Mouse (Mus musculus) CH12.LX (cell line): Measurements from ENCODE around the gene Rprd1b. TPM values are rescaled to one million over a fixed set of nuclear protein-coding genes. Genes with fewer than 3 reads are reported as not detected.

Experiments used
- DNase-seq: peaks from one replicate; pipeline ENCODE4 v3.0.0-alpha.2; 2013; ENCODE audit errors: extremely low read depth
- H3K27ac ChIP-seq: 2 replicates; pipeline ENCODE4 v1.5.1; 2012; ENCODE audit warnings: low read depth, mild to moderate bottlenecking, control low read depth, moderate library complexity; ENCODE audit not compliant: insufficient read depth
- H3K27me3 ChIP-seq: replicated peaks from 2 replicates; pipeline ENCODE3; 2012; ENCODE audit warnings: inconsistent platforms
- H3K36me3 ChIP-seq, 2 experiments: replicated peaks in 1 of 2; 2 replicates each; pipeline versions ENCODE3 to v1.6.1; 2012; ENCODE audit warnings: inconsistent platforms in 1 of 2, low read length in 1 of 2, mild to moderate bottlenecking in 1 of 2, mixed read lengths in 1 of 2, moderate library complexity in 1 of 2; ENCODE audit not compliant: control insufficient read depth in 1 of 2, insufficient read depth in 1 of 2
- H3K4me1 ChIP-seq, 2 experiments: 2 replicates each; pipeline ENCODE4 v1.6.1; 2012; ENCODE audit warnings: inconsistent platforms in 1 of 2, moderate library complexity in 1 of 2; ENCODE audit not compliant: insufficient read depth in 2 of 2, control insufficient read depth in 1 of 2
- H3K4me2 ChIP-seq: 2 replicates; pipeline ENCODE4 v1.6.1; 2012; ENCODE audit warnings: low read depth, mild to moderate bottlenecking, control low read depth; ENCODE audit not compliant: poor library complexity, insufficient read depth, severe bottlenecking
- H3K4me3 ChIP-seq, 3 experiments: fragments of 150-350 bp in 1 of 3; sonication (generic) in 1 of 3; replicated peaks in 1 of 3; 2 replicates each; pipeline versions ENCODE3 to v1.5.1; 2011 to 2012; ENCODE audit warnings: low read depth in 2 of 3, low read length in 2 of 3, mild to moderate bottlenecking in 2 of 3, moderate library complexity in 2 of 3, control low read depth in 1 of 3, improper control_type of control experiment in 1 of 3, inconsistent platforms in 1 of 3, mixed read lengths in 1 of 3; ENCODE audit not compliant: poor library complexity in 1 of 3
- H3K79me2 ChIP-seq: replicated peaks from 2 replicates; pipeline ENCODE4 v1.6.1; 2012; ENCODE audit warnings: mild to moderate bottlenecking, moderate library complexity; ENCODE audit not compliant: control insufficient read depth, poor library complexity, insufficient read depth, severe bottlenecking; ENCODE audit errors: extremely low read depth
- H3K9ac ChIP-seq: 2 replicates; pipeline ENCODE4 v1.6.1; 2012; ENCODE audit warnings: low read depth, mild to moderate bottlenecking, control low read depth, moderate library complexity; ENCODE audit not compliant: insufficient read depth
- H3K9me3 ChIP-seq: replicated peaks from 2 replicates; pipeline ENCODE3; 2012; ENCODE audit warnings: low read length, inconsistent platforms, mixed read lengths
- BHLHE40 ChIP-seq: IDR thresholded peaks from 2 replicates; pipeline ENCODE4 v1.6.1; 2011; ENCODE audit warnings: mild to moderate bottlenecking, low read depth, low read length, improper control_type of control experiment
- CTCF ChIP-seq, 2 experiments: IDR thresholded peaks in 1 of 2; conservative IDR thresholded peaks in 1 of 2; 2 replicates each; pipeline ENCODE4 v1.5.1; 2011 to 2012; ENCODE audit warnings: low read depth in 2 of 2, low read length in 2 of 2, improper control_type of control experiment in 1 of 2, inconsistent platforms in 1 of 2, mild to moderate bottlenecking in 1 of 2, moderate library complexity in 1 of 2
- EP300 ChIP-seq: IDR thresholded peaks from 2 replicates; pipeline ENCODE4 v1.6.1; 2011; ENCODE audit warnings: low read length, improper control_type of control experiment
- ETS1 ChIP-seq: conservative IDR thresholded peaks from 2 replicates; pipeline ENCODE4 v1.6.1; 2012; ENCODE audit warnings: low read depth, mild to moderate bottlenecking, inconsistent platforms, low read length, improper control_type of control experiment, moderate library complexity
- GABPA ChIP-seq: IDR thresholded peaks from 2 replicates; pipeline ENCODE4 v1.6.1; 2012; ENCODE audit warnings: low read depth, low read length, improper control_type of control experiment, inconsistent platforms; ENCODE audit not compliant: insufficient replicate concordance
- JUN ChIP-seq: IDR thresholded peaks from 2 replicates; pipeline ENCODE4 v1.6.1; 2011; ENCODE audit warnings: low read depth, mild to moderate bottlenecking, low read length, improper control_type of control experiment, moderate library complexity; ENCODE audit not compliant: insufficient read depth
- JUND ChIP-seq: conservative IDR thresholded peaks from 2 replicates; pipeline ENCODE4 v1.6.1; 2011; ENCODE audit warnings: low read depth, low read length, improper control_type of control experiment
- MAX ChIP-seq: IDR thresholded peaks from 2 replicates; pipeline ENCODE4 v1.6.1; 2011; ENCODE audit warnings: low read length, improper control_type of control experiment
- MXI1 ChIP-seq: IDR thresholded peaks from 2 replicates; pipeline ENCODE4 v1.6.1; 2011; ENCODE audit warnings: mild to moderate bottlenecking, low read depth, low read length, improper control_type of control experiment
- MYC ChIP-seq: IDR thresholded peaks from 2 replicates; pipeline ENCODE4 v1.6.1; 2011; ENCODE audit warnings: low read depth, mild to moderate bottlenecking, improper control_type of control experiment, low read length
- NELFE ChIP-seq: IDR thresholded peaks from 2 replicates; pipeline ENCODE4 v1.6.1; 2011; ENCODE audit warnings: low read depth, low read length, improper control_type of control experiment
- NRF1 ChIP-seq: IDR thresholded peaks from 2 replicates; pipeline ENCODE4 v1.6.1; 2014; ENCODE audit warnings: low read depth, mild to moderate bottlenecking, inconsistent platforms, low read length, improper control_type of control experiment, moderate library complexity
- POLR2AphosphoS2 ChIP-seq: IDR thresholded peaks from 2 replicates; pipeline ENCODE4 v1.6.1; 2011; ENCODE audit warnings: low read depth, low read length, improper control_type of control experiment
- SMC3 ChIP-seq: IDR thresholded peaks from 2 replicates; pipeline ENCODE4 v1.6.1; 2011; ENCODE audit warnings: low read depth, low read length, improper control_type of control experiment
- TBP ChIP-seq: conservative IDR thresholded peaks from 2 replicates; pipeline ENCODE4 v1.6.1; 2011; ENCODE audit warnings: low read depth, low read length, improper control_type of control experiment
- TCF12 ChIP-seq: IDR thresholded peaks from 2 replicates; pipeline ENCODE4 v1.6.1; 2014; ENCODE audit warnings: low read depth, mild to moderate bottlenecking, inconsistent platforms, low read length, improper control_type of control experiment
- UBTF ChIP-seq: IDR thresholded peaks from 2 replicates; pipeline ENCODE4 v1.6.1; 2012; ENCODE audit warnings: low read depth, mild to moderate bottlenecking, inconsistent platforms, low read length, improper control_type of control experiment, moderate library complexity
- USF1 ChIP-seq: IDR thresholded peaks from 2 replicates; pipeline ENCODE4 v1.6.1; 2014; ENCODE audit warnings: low read depth, mild to moderate bottlenecking, inconsistent platforms, low read length, improper control_type of control experiment
- USF2 ChIP-seq: conservative IDR thresholded peaks from 2 replicates; pipeline ENCODE4 v1.6.1; 2011; ENCODE audit warnings: low read depth, low read length, improper control_type of control experiment
- ZC3H11A ChIP-seq: IDR thresholded peaks from 2 replicates; pipeline ENCODE4 v1.6.1; 2012; ENCODE audit warnings: low read depth, mild to moderate bottlenecking, inconsistent platforms, low read length, improper control_type of control experiment
- ZNF384 ChIP-seq: IDR thresholded peaks from 2 replicates; pipeline ENCODE4 v1.6.1; 2012; ENCODE audit warnings: low read depth, low read length, improper control_type of control experiment, inconsistent platforms
- dilution Hi-C: fragments of 300-500 bp; cut with MboI; formaldehyde crosslinking; loops from 2 replicates; pipeline ENCODE4 v1.14.3; 2020; ENCODE audit warnings: low sequenced_read_pairs; ENCODE audit not compliant: extremely low pct_unique_long_range_greater_than_20kb, extremely low pct_ligation_motif_present
- in situ Hi-C: fragments of 300-500 bp; cut with MboI; formaldehyde crosslinking; loops from 3 replicates; pipeline ENCODE4 v1.14.3; 2019; ENCODE audit warnings: low sequenced_read_pairs, low pct_ligation_motif_present, low pct_unique_long_range_greater_than_20kb, mixed read lengths
- polyA plus RNA-seq: library from polyadenylated mRNA; unstranded; fragments of >175 nt; gene quantifications from 2 replicates; pipeline ENCODE4 v1.2.1, GENCODE M21; 2012; ENCODE audit warnings: low read depth; ENCODE audit not compliant: insufficient read length
- total RNA-seq, 2 experiments: library from RNA; depleted of rRNA; stranded (reverse); fragments of 300-350 nt in 1 of 2; fragments of >200 nt in 1 of 2; gene quantifications; 2 replicates each; pipeline ENCODE4 v1.2.3; 2012 to 2014

Rprd1b gene
- total and polyA plus RNA-seq, 3 experiments = 11.8 to 33.1 (median 16.4) TPM

DNA sequence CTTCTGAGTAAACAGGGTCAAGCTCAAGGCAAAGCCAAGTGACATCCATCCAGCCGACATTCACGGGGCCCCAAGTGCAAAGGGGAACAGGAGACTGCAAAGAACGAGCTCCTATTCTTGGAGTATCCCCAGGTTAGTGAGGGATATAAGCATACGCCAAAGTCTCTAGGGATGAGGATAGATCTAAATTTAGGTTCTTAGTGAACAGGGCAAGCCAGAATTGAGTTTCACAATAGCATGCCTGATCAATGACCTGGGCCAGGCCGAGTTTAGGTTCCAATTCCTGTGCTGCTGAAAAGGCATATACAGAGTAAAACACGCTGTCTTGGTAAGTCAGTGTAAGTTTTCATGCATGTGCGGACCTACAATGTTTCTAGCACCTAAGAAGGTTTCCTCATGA lies 18.9 kb upstream of the Rprd1b start:
- no peaks in the 10 kb centered on the region for H3K9me3 ChIP-seq
- no peaks in the 10 kb centered on the region for H3K4me1 ChIP-seq
- no peak for DNase-seq
- in situ Hi-C loops = no loop called here
- H3K4me2 ChIP-seq = no peak overlapping the region
- H3K9ac ChIP-seq = no peak overlapping the region
- no peaks in the 10 kb centered on the region for H3K27me3 ChIP-seq
- H3K36me3 ChIP-seq = peaks cover 34 to 77% of the 10 kb centered on the region in 2 experiments
- H3K4me3 ChIP-seq = no peak overlapping the region
- H3K27ac ChIP-seq = no peak overlapping the region
- no peaks in the 10 kb centered on the region; the same call in 1 of the 2 replicates for H3K79me2 ChIP-seq
- TF ChIP-seq SMC3 (no peak), USF1 (no peak), ZNF384 (no peak), NRF1 (no peak), POLR2AphosphoS2 (no peak)
- dilution Hi-C loops = no loop called here

DNA sequence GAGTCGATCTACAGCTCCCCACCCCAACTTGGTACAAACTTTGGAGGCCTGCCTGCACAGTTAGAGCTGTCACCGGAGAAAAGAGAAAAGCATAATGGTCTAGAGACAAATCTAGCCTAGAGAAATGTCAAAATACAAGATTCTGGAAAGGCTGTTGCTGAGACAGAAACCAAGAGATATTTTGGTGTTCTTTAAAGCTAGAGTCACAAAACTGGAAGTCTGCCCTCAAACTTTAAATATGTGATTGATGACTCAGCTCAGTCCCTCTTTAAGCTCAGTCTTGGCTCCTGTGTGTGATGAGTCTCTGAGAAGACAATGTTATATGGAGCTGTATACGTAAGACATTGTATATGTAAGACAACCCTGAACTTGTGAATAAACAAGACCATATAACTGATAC lies 15.7 kb upstream of the Rprd1b start:
- H3K79me2 ChIP-seq = no peaks in the 10 kb centered on the region; the same call in 1 of the 2 replicates
- H3K27ac ChIP-seq = no peak overlapping the region
- no peak overlapping the region for H3K4me2 ChIP-seq
- no peaks in the 10 kb centered on the region for H3K27me3 ChIP-seq
- no peak for TF ChIP-seq GABPA
- no peak for TF ChIP-seq SMC3
- TF ChIP-seq CTCF (conservative IDR thresholded peaks at IDR 0.05 in 1 of 2, IDR thresholded peaks at IDR 0.05 in 1 of 2; ENCODE audit: low read depth in 2 of 2, low read length in 2 of 2) = no peak
- TF ChIP-seq NELFE = no peak
- no peak for TF ChIP-seq EP300
- TF ChIP-seq USF2 = no peak
- TF ChIP-seq MAX = no peak
- TF ChIP-seq ZC3H11A = no peak
- TF ChIP-seq JUN = no peak
- no peak for TF ChIP-seq ETS1
- TF ChIP-seq UBTF = no peak
- no peak for TF ChIP-seq JUND
- no peak for TF ChIP-seq BHLHE40
- no peak for TF ChIP-seq MXI1
- TF ChIP-seq TCF12 = no peak
- no peak for TF ChIP-seq MYC
- no peak for TF ChIP-seq TBP
- no peak for TF ChIP-seq ZNF384
- TF ChIP-seq, all 38 proteins: peak for 0
- H3K36me3 ChIP-seq = peaks cover 21 to 64% of the 10 kb centered on the region in 2 experiments
- in situ Hi-C loops (no loop called here), dilution Hi-C loops (no loop called here)
- no peaks in the 10 kb centered on the region for H3K4me1 ChIP-seq
- no peaks in the 10 kb centered on the region for H3K9me3 ChIP-seq
- no peak overlapping the region for H3K4me3 ChIP-seq
- DNase-seq = no peak
- no peak overlapping the region for H3K9ac ChIP-seq
